Mouse (Mus musculus) heart, adult 2 months (tissue): ENCODE results near the gene Acvrl1.

Source experiments
- CTCF ChIP-seq: fragments of 200-600 bp; IDR thresholded peaks from 2 replicates; pipeline ENCODE4 v1.8.1; 2022; ENCODE audit warnings: antibody characterized with exemption, mild to moderate bottlenecking, moderate library complexity
- POLR2A ChIP-seq: fragments of 200-500 bp; IDR thresholded peaks from 2 replicates; pipeline ENCODE4 v1.6.1; 2011; ENCODE audit warnings: mild to moderate bottlenecking, low read depth, low read length, control low read depth; ENCODE audit not compliant: insufficient read depth

DNA sequence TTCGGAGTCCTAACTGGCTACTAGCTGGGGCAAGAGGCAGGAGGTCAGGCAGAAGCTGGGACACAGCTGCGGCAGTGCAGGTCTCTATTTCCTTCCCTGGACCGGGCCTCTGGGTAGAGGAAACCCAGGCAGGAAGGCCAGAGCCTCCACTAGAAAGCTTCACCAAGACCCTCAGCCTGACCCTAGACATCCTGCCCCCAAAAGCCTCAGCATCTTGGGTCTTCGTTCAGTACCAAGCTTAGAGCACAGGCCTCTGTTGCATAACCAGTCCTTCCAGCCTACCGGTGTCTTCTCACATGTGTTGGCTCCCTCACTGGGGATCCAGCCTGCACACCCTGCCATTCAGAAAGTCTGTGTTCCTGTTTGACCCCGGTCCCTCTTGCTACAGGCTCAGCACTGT is 4.4 kb downstream of the Acvrl1 start:
- no peak for TF ChIP-seq CTCF
- no peak for TF ChIP-seq POLR2A
